Mouse (Mus musculus): ENCODE data around the gene Rfc5.
"Not testable (repeated sequence)": the region's sequence is repeated elsewhere in the genome, so short reads cannot be mapped to it uniquely, and the experiment has no call there.

Rfc5 gene

DNA sequence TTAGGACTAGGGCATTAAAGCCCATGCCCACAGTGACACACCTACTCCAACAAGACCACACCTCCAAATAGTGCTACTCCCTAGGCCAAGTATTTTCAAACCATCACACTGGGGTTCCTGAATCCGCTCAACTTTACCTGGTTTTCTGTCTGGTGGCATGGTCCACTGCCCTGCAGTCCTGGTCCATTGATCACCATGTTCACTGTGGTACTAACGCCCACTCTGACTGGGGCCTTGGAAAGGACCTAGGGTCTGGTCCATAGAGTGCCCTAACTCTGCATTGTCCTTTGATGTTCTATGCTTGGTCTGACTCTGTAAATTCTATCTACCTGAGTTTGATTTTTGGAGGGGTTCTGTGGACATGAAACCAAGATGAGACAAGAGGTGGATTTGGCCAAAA is 41.0 kb downstream of the Rfc5 start:
- no peak for DNase-seq (ENCODE audit: low spot score)

DNA sequence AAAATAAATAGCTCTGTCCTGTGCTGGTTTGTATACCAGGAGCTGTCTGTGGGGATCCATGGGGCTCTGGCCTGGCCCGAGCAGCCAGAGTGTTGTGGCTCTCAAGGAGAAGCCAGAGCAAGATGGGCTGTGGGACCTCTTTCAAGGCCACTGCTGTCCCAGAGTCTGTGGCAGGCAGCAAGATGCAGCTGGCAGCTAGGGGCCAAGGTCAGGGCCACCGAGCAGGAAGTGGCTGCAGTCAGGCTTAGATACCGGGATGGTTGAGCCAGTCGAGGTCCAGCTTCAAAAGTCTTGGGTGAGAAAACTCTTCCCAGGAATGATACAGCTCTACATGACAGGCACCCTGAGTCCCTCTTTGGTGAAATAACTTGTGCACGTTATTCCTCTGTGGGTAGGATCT is 41.8 kb downstream of the Rfc5 start:
- no peak for DNase-seq (ENCODE audit: low spot score)

DNA sequence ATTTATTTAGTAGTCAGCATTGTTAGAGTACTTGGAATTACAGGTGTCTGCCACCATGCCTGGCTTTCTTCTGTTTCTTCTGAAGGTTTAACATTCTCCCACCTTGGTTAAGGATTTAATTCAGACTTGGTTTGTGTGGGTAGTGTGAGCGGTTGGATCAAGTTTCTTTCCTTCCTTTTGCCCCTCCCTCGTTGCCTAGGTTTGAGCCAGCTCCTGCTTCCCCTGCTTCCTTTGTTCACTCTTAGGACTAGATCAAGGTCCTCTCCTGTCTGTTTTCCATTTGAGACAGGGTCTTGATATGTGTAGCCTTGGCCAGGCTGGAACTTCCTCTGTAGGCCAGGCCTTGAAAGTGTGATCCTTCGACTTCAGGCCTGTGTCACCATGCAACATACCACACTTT is 42.6 kb downstream of the Rfc5 start:
- DNase-seq (ENCODE audit: low spot score): no peak

DNA sequence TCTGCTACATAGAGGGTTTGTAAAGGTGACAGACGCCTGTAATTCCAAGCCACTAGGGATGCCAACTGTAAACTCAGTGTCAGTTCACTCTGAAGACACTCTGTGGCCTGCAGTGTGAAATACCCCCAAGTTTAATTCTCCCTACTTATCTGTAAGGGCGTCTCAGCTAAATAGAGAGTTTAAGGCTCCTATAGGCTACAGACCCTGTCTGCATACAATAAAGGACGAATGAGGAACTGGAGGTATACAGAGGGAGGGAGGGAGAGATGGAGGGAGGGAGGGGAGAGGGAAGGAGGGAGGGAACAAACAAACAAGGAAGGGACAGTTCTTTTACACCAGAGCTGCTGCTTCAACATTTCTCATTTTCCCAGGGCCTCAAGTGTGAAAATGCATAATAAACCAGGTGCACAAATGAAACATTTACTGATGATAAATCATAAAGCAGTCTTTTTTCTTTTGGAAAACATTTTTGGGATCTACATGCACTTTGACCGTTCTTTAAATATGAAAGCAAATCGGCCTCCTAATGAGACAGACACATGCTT is 43.3 kb downstream of the Rfc5 start:
- DNase-seq (ENCODE audit: low spot score): no peak

DNA sequence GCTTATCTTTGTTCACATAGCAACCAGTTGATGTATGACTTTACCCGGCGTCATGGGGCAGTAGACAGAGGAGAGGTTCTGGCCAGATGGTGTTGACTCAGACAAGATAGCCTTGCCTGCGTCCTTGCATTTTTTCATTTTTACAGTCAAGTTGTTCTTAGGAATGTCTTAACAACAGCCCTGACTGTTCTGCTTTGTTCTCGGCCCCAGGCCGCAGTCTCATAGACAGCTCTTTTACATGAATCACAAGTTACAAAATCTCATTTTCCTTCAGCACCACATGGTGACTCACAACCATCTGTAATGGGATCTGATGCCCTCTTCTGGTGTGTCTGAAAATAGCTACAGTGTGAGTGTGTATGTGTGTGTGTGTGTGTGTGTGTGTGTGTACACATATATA is 44.4 kb downstream of the Rfc5 start:
- not testable (repeated sequence) for DNase-seq (ENCODE audit: low spot score)

DNA sequence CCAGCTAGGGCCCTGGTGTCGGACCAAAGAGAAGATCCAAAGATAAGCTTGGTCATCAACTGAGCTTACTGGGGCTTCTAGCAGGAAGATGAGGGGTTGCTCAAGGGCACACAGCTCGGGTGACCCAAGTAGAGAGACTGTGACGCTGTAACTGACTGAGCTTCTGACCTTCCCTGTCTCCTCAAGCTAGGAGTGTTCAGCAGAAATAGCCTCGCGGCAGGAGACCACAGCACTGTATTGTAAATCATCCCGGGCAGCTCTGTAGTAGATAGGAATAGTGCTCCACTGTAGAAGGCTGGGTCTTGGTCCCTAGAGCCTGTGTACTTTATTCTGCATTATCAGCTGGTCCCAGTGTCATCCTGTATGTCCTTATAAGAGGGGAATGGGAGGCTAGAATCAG is 47.0 kb downstream of the Rfc5 start:
- no peak for DNase-seq (ENCODE audit: low spot score)

DNA sequence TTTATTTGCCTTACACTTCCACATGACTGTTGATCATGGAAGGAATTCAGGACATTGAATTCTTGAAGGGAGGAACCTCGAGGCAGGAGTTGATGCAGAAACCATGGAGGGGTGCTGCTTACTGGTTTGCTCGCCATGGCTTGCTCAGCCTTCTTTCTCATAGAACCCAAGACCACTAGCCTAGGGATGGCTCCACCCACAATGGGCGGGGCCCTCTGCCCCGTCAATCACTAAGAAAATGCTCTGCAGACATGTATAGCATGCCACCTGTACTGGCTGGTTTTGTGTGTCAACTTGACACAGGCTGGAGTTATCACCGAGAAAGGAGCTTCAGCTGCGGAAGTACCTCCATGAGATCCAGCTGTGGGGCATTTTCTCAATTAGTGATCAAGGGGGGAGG is 48.8 kb downstream of the Rfc5 start:
- DNase-seq (ENCODE audit: low spot score): no peak

DNA sequence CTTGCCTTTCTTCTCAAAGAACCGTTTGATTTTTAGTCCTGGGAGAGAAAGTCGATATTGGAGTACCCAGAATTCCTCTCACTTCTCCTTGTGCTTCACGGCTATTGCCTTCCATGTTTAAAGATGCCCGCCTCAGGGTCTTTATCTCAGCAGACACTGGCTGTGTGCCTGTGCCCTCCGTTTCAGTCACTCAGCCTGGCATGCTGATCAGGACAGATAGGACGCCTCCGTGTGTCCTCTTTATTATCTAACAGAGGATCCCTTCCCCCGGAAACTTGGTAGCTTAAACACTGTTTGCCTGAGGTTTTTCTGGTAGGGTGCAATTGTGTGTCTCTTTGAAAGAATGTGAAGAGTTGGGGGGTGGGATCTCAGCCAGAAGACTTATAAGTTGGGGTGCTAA is 50.3 kb downstream of the Rfc5 start:
- no peak for DNase-seq (ENCODE audit: low spot score)

DNA sequence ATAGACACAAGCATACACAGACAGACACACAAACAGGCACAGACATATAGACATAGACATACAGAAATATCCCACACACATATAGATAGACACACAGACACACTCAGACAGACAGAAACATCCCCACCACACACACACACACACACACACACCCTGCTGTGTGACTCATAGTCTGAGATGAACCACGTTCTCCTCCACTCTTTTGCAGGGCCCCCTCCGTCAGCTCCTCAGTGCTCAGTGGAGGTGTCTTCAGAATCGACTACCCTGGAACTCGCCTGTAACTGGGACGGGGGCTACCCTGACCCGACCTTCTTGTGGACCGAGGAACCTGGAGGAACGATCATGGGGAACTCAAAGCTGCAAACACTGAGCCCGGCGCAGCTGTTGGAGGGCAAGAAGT is 50.8 kb downstream of the Rfc5 start:
- DNase-seq (ENCODE audit: low spot score): no peak

DNA sequence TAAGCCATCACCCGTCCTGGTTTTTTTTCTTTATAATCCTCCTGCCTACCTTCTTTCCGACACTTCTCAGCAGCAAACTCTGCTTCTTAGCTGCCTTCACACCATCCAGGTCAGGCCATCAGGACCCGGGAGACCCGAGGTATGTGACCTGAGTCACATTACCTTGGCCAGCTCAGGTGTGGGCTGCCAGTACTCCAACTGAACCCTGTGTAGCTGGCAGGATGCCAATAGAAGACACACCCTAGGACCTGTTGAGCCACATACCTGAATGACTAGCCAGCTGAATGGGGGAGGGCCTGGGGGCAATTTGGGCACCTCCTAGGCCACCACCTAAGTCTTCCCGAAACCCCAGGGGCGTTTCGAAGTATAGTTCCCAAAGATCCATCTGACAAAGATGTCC is 58.4 kb downstream of the Rfc5 start:
- no peak for DNase-seq (ENCODE audit: low spot score)

All from embryo, embryonic 10.5 days (tissue).